Mouse (Mus musculus) E14TG2a.4 (cell line): ENCODE results near the gene Plxdc2.

Experiments used
- CTCF ChIP-seq: conservative IDR thresholded peaks from 2 replicates; pipeline ENCODE4 v1.5.1; 2014; ENCODE audit warnings: low read length
- NANOG ChIP-seq: IDR thresholded peaks from 2 replicates; pipeline ENCODE4 v1.6.1; 2014; ENCODE audit warnings: borderline replicate concordance, low read length, mixed read lengths
- POU5F1 ChIP-seq: IDR thresholded peaks from 2 replicates; pipeline ENCODE4 v1.6.1; 2014; ENCODE audit warnings: low read length, borderline replicate concordance

DNA sequence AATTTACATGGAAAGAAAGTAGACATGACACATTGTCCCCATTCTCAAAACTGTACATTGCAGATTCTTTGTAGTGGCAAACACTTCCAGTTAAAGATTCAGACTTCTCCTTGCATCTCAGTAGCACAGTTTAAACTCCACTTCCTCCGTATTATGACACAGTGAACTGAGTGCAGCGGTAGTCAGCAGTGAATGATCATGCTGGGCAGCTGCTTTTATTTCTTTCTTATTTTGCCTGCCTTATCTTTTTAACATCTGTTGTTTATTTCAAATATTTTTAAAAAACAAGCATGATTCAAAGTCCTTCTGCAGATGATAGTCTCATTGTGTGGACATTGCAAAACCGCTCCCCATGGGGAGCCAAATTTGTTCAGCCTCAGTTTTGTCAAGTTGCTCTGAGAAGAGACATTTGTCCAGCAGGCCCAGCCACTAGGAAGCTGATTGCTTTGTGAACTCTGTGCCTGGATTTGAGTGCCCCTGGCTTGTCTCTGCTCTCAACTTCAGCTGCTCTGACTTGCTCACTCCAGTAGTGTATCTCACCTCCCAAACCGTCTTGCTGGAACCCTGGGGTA is 9.8 kb downstream of the Plxdc2 start:
- TF ChIP-seq CTCF = no peak
- no peak for TF ChIP-seq POU5F1
- TF ChIP-seq NANOG = no peak
